ENCODE assay signal across 8 mouse cellular contexts in the genomic region with DNA sequence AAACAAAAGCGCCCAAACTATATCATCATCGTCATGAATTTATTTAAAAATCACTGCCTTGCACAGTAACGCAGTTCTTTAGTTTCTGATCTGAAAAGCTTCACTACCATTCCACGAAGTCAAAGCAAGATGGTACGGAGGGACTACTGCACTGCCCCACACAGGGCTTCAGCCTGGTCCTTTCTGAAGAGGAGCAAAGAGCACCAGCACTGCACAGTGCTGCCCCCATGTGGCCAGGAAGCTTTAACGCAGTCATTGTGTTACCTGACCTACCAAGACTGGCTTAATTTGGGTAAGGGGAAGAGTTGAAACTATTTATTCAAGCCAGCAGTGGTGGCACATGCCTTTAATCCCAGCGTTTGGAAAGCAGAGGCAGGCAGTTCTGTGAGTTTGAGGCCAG.
DNase-seq lines count a peak whose midpoint lies in the region; ATAC-seq and TF ChIP-seq lines count a peak whose summit lies in the region.

No protein-coding gene starts in this region.

- TF ChIP-seq EP300 in liver, embryonic 14.5 days (IDR thresholded peaks at IDR 0.05; ENCODE audit: low read depth) = no peak

- peaks cover 15% of the 10 kb centered on the region for H3K4me1 ChIP-seq in forebrain, embryonic 15.5 days
- H3K4me1 ChIP-seq in liver, embryonic 14.5 days (replicated peaks; ENCODE audit: control insufficient read depth in 2 of 2, insufficient read depth in 2 of 2, low read length in 1 of 2) = no peaks in the 10 kb centered on the region

- WGBS in forebrain, embryonic 15.5 days = 36% methylated on average over 7 of the region's 7 CpGs
- WGBS in liver, embryonic 14.5 days (ENCODE audit: insufficient replicate concordance) = 31% methylated on average over 7 of the region's 7 CpGs

- peak; percentile 49 to 50 for DNase-seq in left cerebral cortex, adult 18-20 months (ENCODE audit: low spot score in 2 of 2)
- DNase-seq in left cerebral cortex, adult 9 months (ENCODE audit: low spot score in 2 of 2) = no peak
- peak; percentile 71 for DNase-seq in NIH3T3 (ENCODE audit: low read depth)
- DNase-seq in cerebellum, adult 11 months = peak; percentile 37
- DNase-seq in liver, embryonic 14.5 days (ENCODE audit: low read depth in 3 of 3, low spot score in 3 of 3) = no peak

- peak; percentile 91 for TF ChIP-seq CTCF in liver, embryonic 14.5 days (IDR thresholded peaks at IDR 0.05; ENCODE audit: low read depth)

- no peaks in the 10 kb centered on the region for H3K9me3 ChIP-seq in forebrain, embryonic 15.5 days
- H3K9me3 ChIP-seq in liver, embryonic 14.5 days (ENCODE audit: control insufficient read depth, low read length) = no peaks in the 10 kb centered on the region

- H3K27me3 ChIP-seq in forebrain, embryonic 15.5 days = no peaks in the 10 kb centered on the region
- no peaks in the 10 kb centered on the region for H3K27me3 ChIP-seq in liver, embryonic 14.5 days (ENCODE audit: control insufficient read depth, insufficient read depth, low read length)

- H3K36me3 ChIP-seq in forebrain, embryonic 15.5 days = no peaks in the 10 kb centered on the region
- H3K36me3 ChIP-seq in liver, embryonic 14.5 days (replicated peaks; ENCODE audit: control insufficient read depth, insufficient read depth, low read depth) = no peaks in the 10 kb centered on the region

- H3K4me2 ChIP-seq in forebrain, embryonic 15.5 days (replicated peaks) = no peak overlapping the region
- no peak overlapping the region for H3K4me2 ChIP-seq in liver, embryonic 14.5 days (ENCODE audit: low read depth)

- no peak overlapping the region for H3K27ac ChIP-seq in forebrain, embryonic 15.5 days (replicated peaks)
- H3K27ac ChIP-seq in liver, embryonic 14.5 days = no peak overlapping the region

- no peak overlapping the region for H3K9ac ChIP-seq in forebrain, embryonic 15.5 days (replicated peaks)
- no peak overlapping the region for H3K9ac ChIP-seq in liver, embryonic 14.5 days (replicated peaks)

- peak; percentile 52 for ATAC-seq in forebrain, embryonic 15.5 days (replicated peaks)
- ATAC-seq in liver, embryonic 14.5 days (ENCODE audit: insufficient read depth) = no peak
- peak; percentile 45; the same call in 1 of the 2 replicates for ATAC-seq in neutrophil, adult 5-6 weeks (ENCODE audit: extremely low read depth, insufficient number of reproducible peaks, low FRiP score, poor library complexity, severe bottlenecking)
- ATAC-seq in inflammation-experienced regulatory T-cells, adult 6 months = no peak

- no peak overlapping the region for H3K4me3 ChIP-seq in forebrain, embryonic 15.5 days
- H3K4me3 ChIP-seq in liver, embryonic 14.5 days (ENCODE audit: insufficient read depth in 1 of 2, low read depth in 2 of 2, low read length in 2 of 2) = no peak overlapping the region

Comparison
In these comparisons a context has a peak if more than half of its experiments do, and no peak if none do; other contexts are left out.
1. DNase-seq: peak in left cerebral cortex, adult 18-20 months (2 of 2), NIH3T3 (single experiment) and cerebellum, adult 11 months (single experiment); none in left cerebral cortex, adult 9 months (0 of 2) and liver, embryonic 14.5 days (0 of 3).
2. ATAC-seq: peak in forebrain, embryonic 15.5 days (single experiment) and neutrophil, adult 5-6 weeks (single experiment); none in liver, embryonic 14.5 days (single experiment) and inflammation-experienced regulatory T-cells, adult 6 months (single experiment).